Mouse (Mus musculus): ENCODE measurements around the gene 2510002D24Rik.

DNA sequence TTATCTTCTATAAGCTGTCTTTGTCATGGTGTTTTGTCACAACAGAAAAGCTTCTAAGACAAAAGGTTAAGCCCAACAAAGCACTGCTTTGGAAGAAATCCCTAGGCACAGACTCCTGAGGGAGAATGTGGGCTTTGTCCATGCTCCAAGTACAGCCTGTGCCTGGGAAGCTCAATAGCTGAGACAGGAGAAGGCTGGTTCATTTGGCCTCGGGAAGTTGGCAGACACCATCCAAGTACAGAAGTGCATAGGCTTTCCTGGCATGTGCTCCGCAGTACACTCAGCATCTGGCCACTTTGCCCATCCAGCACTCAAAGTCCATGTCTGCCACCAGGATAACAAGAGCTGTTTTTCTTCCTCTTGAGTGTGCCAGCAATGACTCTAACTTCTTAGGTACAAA lies 30.6 kb upstream of the 2510002D24Rik start:
- TF ChIP-seq POLR2A (IDR thresholded peaks at IDR 0.05; ENCODE audit: borderline replicate concordance, low read depth, low read length) = no peak
- TF ChIP-seq CTCF (IDR thresholded peaks at IDR 0.05; ENCODE audit: low read depth, low read length) = no peak

All from bone marrow macrophage, adult 2 months (primary cell).